Mouse (Mus musculus) CH12.LX (cell line): ENCODE results near the gene Ppp2r5e. TPM values are rescaled to one million over a fixed set of nuclear protein-coding genes. Genes with fewer than 3 reads are reported as not detected.

Experiments used
- DNase-seq: peaks from one replicate; pipeline ENCODE4 v3.0.0-alpha.2; 2013; ENCODE audit errors: extremely low read depth
- H3K27ac ChIP-seq: 2 replicates; pipeline ENCODE4 v1.5.1; 2012; ENCODE audit warnings: low read depth, mild to moderate bottlenecking, control low read depth, moderate library complexity; ENCODE audit not compliant: insufficient read depth
- H3K27me3 ChIP-seq: replicated peaks from 2 replicates; pipeline ENCODE3; 2012; ENCODE audit warnings: inconsistent platforms
- H3K36me3 ChIP-seq, 2 experiments: replicated peaks in 1 of 2; 2 replicates each; pipeline versions ENCODE3 to v1.6.1; 2012; ENCODE audit warnings: inconsistent platforms in 1 of 2, low read length in 1 of 2, mild to moderate bottlenecking in 1 of 2, mixed read lengths in 1 of 2, moderate library complexity in 1 of 2; ENCODE audit not compliant: control insufficient read depth in 1 of 2, insufficient read depth in 1 of 2
- H3K4me1 ChIP-seq, 2 experiments: 2 replicates each; pipeline ENCODE4 v1.6.1; 2012; ENCODE audit warnings: inconsistent platforms in 1 of 2, moderate library complexity in 1 of 2; ENCODE audit not compliant: insufficient read depth in 2 of 2, control insufficient read depth in 1 of 2
- H3K4me2 ChIP-seq: 2 replicates; pipeline ENCODE4 v1.6.1; 2012; ENCODE audit warnings: low read depth, mild to moderate bottlenecking, control low read depth; ENCODE audit not compliant: poor library complexity, insufficient read depth, severe bottlenecking
- H3K4me3 ChIP-seq, 3 experiments: fragments of 150-350 bp in 1 of 3; sonication (generic) in 1 of 3; replicated peaks in 1 of 3; 2 replicates each; pipeline versions ENCODE3 to v1.5.1; 2011 to 2012; ENCODE audit warnings: low read depth in 2 of 3, low read length in 2 of 3, mild to moderate bottlenecking in 2 of 3, moderate library complexity in 2 of 3, control low read depth in 1 of 3, improper control_type of control experiment in 1 of 3, inconsistent platforms in 1 of 3, mixed read lengths in 1 of 3; ENCODE audit not compliant: poor library complexity in 1 of 3
- H3K79me2 ChIP-seq: replicated peaks from 2 replicates; pipeline ENCODE4 v1.6.1; 2012; ENCODE audit warnings: mild to moderate bottlenecking, moderate library complexity; ENCODE audit not compliant: control insufficient read depth, poor library complexity, insufficient read depth, severe bottlenecking; ENCODE audit errors: extremely low read depth
- H3K9ac ChIP-seq: 2 replicates; pipeline ENCODE4 v1.6.1; 2012; ENCODE audit warnings: low read depth, mild to moderate bottlenecking, control low read depth, moderate library complexity; ENCODE audit not compliant: insufficient read depth
- H3K9me3 ChIP-seq: replicated peaks from 2 replicates; pipeline ENCODE3; 2012; ENCODE audit warnings: low read length, inconsistent platforms, mixed read lengths
- BHLHE40 ChIP-seq: IDR thresholded peaks from 2 replicates; pipeline ENCODE4 v1.6.1; 2011; ENCODE audit warnings: mild to moderate bottlenecking, low read depth, low read length, improper control_type of control experiment
- CHD2 ChIP-seq: IDR thresholded peaks from 2 replicates; pipeline ENCODE4 v1.6.1; 2011; ENCODE audit warnings: low read length, improper control_type of control experiment
- E2F4 ChIP-seq: IDR thresholded peaks from 2 replicates; pipeline ENCODE4 v1.6.1; 2011; ENCODE audit warnings: low read depth, low read length, improper control_type of control experiment; ENCODE audit not compliant: insufficient replicate concordance
- ELF1 ChIP-seq: IDR thresholded peaks from 2 replicates; pipeline ENCODE4 v1.6.1; 2014; ENCODE audit warnings: low read depth, mild to moderate bottlenecking, inconsistent platforms, low read length, improper control_type of control experiment
- EP300 ChIP-seq: IDR thresholded peaks from 2 replicates; pipeline ENCODE4 v1.6.1; 2011; ENCODE audit warnings: low read length, improper control_type of control experiment
- ETS1 ChIP-seq: conservative IDR thresholded peaks from 2 replicates; pipeline ENCODE4 v1.6.1; 2012; ENCODE audit warnings: low read depth, mild to moderate bottlenecking, inconsistent platforms, low read length, improper control_type of control experiment, moderate library complexity
- GABPA ChIP-seq: IDR thresholded peaks from 2 replicates; pipeline ENCODE4 v1.6.1; 2012; ENCODE audit warnings: low read depth, low read length, improper control_type of control experiment, inconsistent platforms; ENCODE audit not compliant: insufficient replicate concordance
- HCFC1 ChIP-seq: IDR thresholded peaks from 2 replicates; pipeline ENCODE4 v1.6.1; 2012; ENCODE audit warnings: low read depth, mild to moderate bottlenecking, inconsistent platforms, low read length, improper control_type of control experiment
- IRF4 ChIP-seq: IDR thresholded peaks from 2 replicates; pipeline ENCODE4 v1.6.1; 2014; ENCODE audit warnings: low read depth, mild to moderate bottlenecking, inconsistent platforms, low read length, improper control_type of control experiment
- JUN ChIP-seq: IDR thresholded peaks from 2 replicates; pipeline ENCODE4 v1.6.1; 2011; ENCODE audit warnings: low read depth, mild to moderate bottlenecking, low read length, improper control_type of control experiment, moderate library complexity; ENCODE audit not compliant: insufficient read depth
- JUND ChIP-seq: conservative IDR thresholded peaks from 2 replicates; pipeline ENCODE4 v1.6.1; 2011; ENCODE audit warnings: low read depth, low read length, improper control_type of control experiment
- KAT2A ChIP-seq: IDR thresholded peaks from 2 replicates; pipeline ENCODE4 v1.6.1; 2012; ENCODE audit warnings: low read length, improper control_type of control experiment, inconsistent platforms; ENCODE audit not compliant: insufficient replicate concordance
- MAX ChIP-seq: IDR thresholded peaks from 2 replicates; pipeline ENCODE4 v1.6.1; 2011; ENCODE audit warnings: low read length, improper control_type of control experiment
- MAZ ChIP-seq: IDR thresholded peaks from 2 replicates; pipeline ENCODE4 v1.6.1; 2012; ENCODE audit warnings: low read depth, mild to moderate bottlenecking, inconsistent platforms, low read length, improper control_type of control experiment, moderate library complexity
- NELFE ChIP-seq: IDR thresholded peaks from 2 replicates; pipeline ENCODE4 v1.6.1; 2011; ENCODE audit warnings: low read depth, low read length, improper control_type of control experiment
- RAD21 ChIP-seq: IDR thresholded peaks from 2 replicates; pipeline ENCODE4 v1.6.1; 2011; ENCODE audit warnings: low read depth, mild to moderate bottlenecking, low read length, improper control_type of control experiment, moderate library complexity
- SIN3A ChIP-seq: IDR thresholded peaks from 2 replicates; pipeline ENCODE4 v1.6.1; 2012; ENCODE audit warnings: low read length, improper control_type of control experiment, inconsistent platforms
- TBP ChIP-seq: conservative IDR thresholded peaks from 2 replicates; pipeline ENCODE4 v1.6.1; 2011; ENCODE audit warnings: low read depth, low read length, improper control_type of control experiment
- TCF12 ChIP-seq: IDR thresholded peaks from 2 replicates; pipeline ENCODE4 v1.6.1; 2014; ENCODE audit warnings: low read depth, mild to moderate bottlenecking, inconsistent platforms, low read length, improper control_type of control experiment
- UBTF ChIP-seq: IDR thresholded peaks from 2 replicates; pipeline ENCODE4 v1.6.1; 2012; ENCODE audit warnings: low read depth, mild to moderate bottlenecking, inconsistent platforms, low read length, improper control_type of control experiment, moderate library complexity
- USF1 ChIP-seq: IDR thresholded peaks from 2 replicates; pipeline ENCODE4 v1.6.1; 2014; ENCODE audit warnings: low read depth, mild to moderate bottlenecking, inconsistent platforms, low read length, improper control_type of control experiment
- USF2 ChIP-seq: conservative IDR thresholded peaks from 2 replicates; pipeline ENCODE4 v1.6.1; 2011; ENCODE audit warnings: low read depth, low read length, improper control_type of control experiment
- ZC3H11A ChIP-seq: IDR thresholded peaks from 2 replicates; pipeline ENCODE4 v1.6.1; 2012; ENCODE audit warnings: low read depth, mild to moderate bottlenecking, inconsistent platforms, low read length, improper control_type of control experiment
- ZKSCAN1 ChIP-seq: IDR thresholded peaks from 2 replicates; pipeline ENCODE4 v1.6.1; 2012; ENCODE audit warnings: low read depth, inconsistent platforms, low read length, improper control_type of control experiment, borderline replicate concordance
- ZMIZ1 ChIP-seq: IDR thresholded peaks from 2 replicates; pipeline ENCODE4 v1.6.1; 2012; ENCODE audit warnings: low read depth, mild to moderate bottlenecking, inconsistent platforms, low read length, improper control_type of control experiment
- ZNF384 ChIP-seq: IDR thresholded peaks from 2 replicates; pipeline ENCODE4 v1.6.1; 2012; ENCODE audit warnings: low read depth, low read length, improper control_type of control experiment, inconsistent platforms
- dilution Hi-C: fragments of 300-500 bp; cut with MboI; formaldehyde crosslinking; loops from 2 replicates; pipeline ENCODE4 v1.14.3; 2020; ENCODE audit warnings: low sequenced_read_pairs; ENCODE audit not compliant: extremely low pct_unique_long_range_greater_than_20kb, extremely low pct_ligation_motif_present
- in situ Hi-C: fragments of 300-500 bp; cut with MboI; formaldehyde crosslinking; loops from 3 replicates; pipeline ENCODE4 v1.14.3; 2019; ENCODE audit warnings: low sequenced_read_pairs, low pct_ligation_motif_present, low pct_unique_long_range_greater_than_20kb, mixed read lengths
- polyA plus RNA-seq: library from polyadenylated mRNA; unstranded; fragments of >175 nt; gene quantifications from 2 replicates; pipeline ENCODE4 v1.2.1, GENCODE M21; 2012; ENCODE audit warnings: low read depth; ENCODE audit not compliant: insufficient read length
- total RNA-seq, 2 experiments: library from RNA; depleted of rRNA; stranded (reverse); fragments of 300-350 nt in 1 of 2; fragments of >200 nt in 1 of 2; gene quantifications; 2 replicates each; pipeline ENCODE4 v1.2.3; 2012 to 2014

Gene Ppp2r5e
- total and polyA plus RNA-seq, 3 experiments = 9.3 to 21.7 (median 10.0) TPM

GRCm38 (mm10) chr12:75497698-75498097, 98.3 kb downstream of the Ppp2r5e start:
- H3K27me3 ChIP-seq = no peaks in the 10 kb centered on the region
- dilution Hi-C loops = no loop called here
- no peak overlapping the region for H3K4me3 ChIP-seq
- no peaks in the 10 kb centered on the region for H3K9me3 ChIP-seq
- H3K4me2 ChIP-seq = no peak overlapping the region
- TF ChIP-seq ZMIZ1 (no peak), EP300 (no peak), GABPA (no peak), IRF4 (no peak), JUND (no peak), MAZ (no peak), CHD2 (no peak), MAX (no peak), BHLHE40 (no peak), USF2 (no peak), HCFC1 (no peak), KAT2A (no peak), ZNF384 (no peak), NELFE (no peak), TCF12 (no peak), ELF1 (no peak), UBTF (no peak), RAD21 (no peak), ZC3H11A (no peak)
- in situ Hi-C loops = no loop called here
- no peaks in the 10 kb centered on the region; the same call in 1 of the 2 replicates for H3K79me2 ChIP-seq
- H3K36me3 ChIP-seq = peaks cover 0 to 8% of the 10 kb centered on the region in 2 experiments
- DNase-seq = no peak
- peaks cover 7 to 46% of the 10 kb centered on the region in 2 experiments; a peak in 3 of 4 replicates for H3K4me1 ChIP-seq
- no peak overlapping the region for H3K9ac ChIP-seq
- no peak overlapping the region for H3K27ac ChIP-seq

- dilution Hi-C loops = no loop called here
Measured at GRCm38 (mm10) chr12:75495636-75496035, 100.4 kb downstream of the Ppp2r5e start.

More at GRCm38 (mm10) chr12:75495636-75496035, 100.4 kb downstream of the Ppp2r5e start:
- H3K4me1 ChIP-seq = peaks cover 7 to 42% of the 10 kb centered on the region in 2 experiments; a peak in 3 of 4 replicates
- H3K36me3 ChIP-seq = peaks cover 0 to 8% of the 10 kb centered on the region in 2 experiments
- H3K9me3 ChIP-seq = no peaks in the 10 kb centered on the region
- no peaks in the 10 kb centered on the region for H3K27me3 ChIP-seq
- no peak overlapping the region for H3K27ac ChIP-seq
- in situ Hi-C loops = no loop called here
- H3K4me2 ChIP-seq = no peak overlapping the region
- H3K9ac ChIP-seq = no peak overlapping the region
- no peaks in the 10 kb centered on the region; the same call in 1 of the 2 replicates for H3K79me2 ChIP-seq
- TF ChIP-seq ETS1 (no peak), MAZ (no peak), ZKSCAN1 (no peak), CHD2 (no peak), SIN3A (no peak), TBP (no peak), ZMIZ1 (no peak), E2F4 (no peak), USF2 (no peak), USF1 (no peak), JUN (no peak)
- TF ChIP-seq, all 38 proteins: peak for 0
- no peak for DNase-seq
- no peak overlapping the region for H3K4me3 ChIP-seq
